Mouse (Mus musculus) stomach, embryonic 16.5 days (tissue): ENCODE measurements around the gene Il27ra. TPM values are rescaled to one million over a fixed set of nuclear protein-coding genes. Genes with fewer than 3 reads are reported as not detected.
"Not testable (repeated sequence)": the region's sequence is repeated elsewhere in the genome, so short reads cannot be mapped to it uniquely, and the experiment has no call there.

Experiments used
- ATAC-seq: fragments of 200-750 bp; cut with Nextera tagmentation; 2 replicates; pipeline ENCODE4 v1.8.0; 2017; ENCODE audit warnings: moderate number of reproducible peaks, moderate TSS enrichment; ENCODE audit not compliant: insufficient read depth, low FRiP score
- H3K27ac ChIP-seq: fragments of 300-500 bp; sonication (generic); 2 replicates; pipeline ENCODE4 v1.5.1; 2014; ENCODE audit warnings: low read length
- H3K27me3 ChIP-seq: fragments of 300-500 bp; sonication (generic); 2 replicates; pipeline ENCODE4 v1.6.1; 2014; ENCODE audit warnings: low read length, control low read depth, mixed read lengths; ENCODE audit not compliant: control insufficient read depth, insufficient read depth
- H3K36me3 ChIP-seq: fragments of 300-500 bp; sonication (generic); 2 replicates; pipeline ENCODE4 v1.6.1; 2014; ENCODE audit warnings: low read length; ENCODE audit not compliant: control insufficient read depth, insufficient read depth
- H3K4me1 ChIP-seq: fragments of 300-500 bp; sonication (generic); 2 replicates; pipeline ENCODE4 v1.6.1; 2014; ENCODE audit warnings: low read length, control low read depth, mixed read lengths; ENCODE audit not compliant: control insufficient read depth, insufficient read depth
- H3K4me2 ChIP-seq: fragments of 300-500 bp; sonication (generic); 2 replicates; pipeline ENCODE4 v1.6.1; 2014; ENCODE audit warnings: low read depth, low read length, mixed read lengths
- H3K4me3 ChIP-seq: fragments of 300-500 bp; sonication (generic); replicated peaks from 2 replicates; pipeline ENCODE4 v1.5.1; 2014; ENCODE audit warnings: mild to moderate bottlenecking, low read length
- H3K9ac ChIP-seq: fragments of 300-500 bp; sonication (generic); 2 replicates; pipeline ENCODE4 v1.6.1; 2014; ENCODE audit warnings: low read length
- H3K9me3 ChIP-seq: fragments of 300-500 bp; sonication (generic); replicated peaks from 2 replicates; pipeline ENCODE4 v1.6.1; 2016; ENCODE audit warnings: low read length, control low read depth; ENCODE audit not compliant: control insufficient read depth
- WGBS: fragments of 180-500 bp; shearing (Covaris S2); extraction: QIAGEN DNeasy Blood & Tissue Kit; methylation state at CpG from one replicate; pipeline ENCODE4 v1.1.7; 2014; 5-methylcytosine and 5-hydroxymethylcytosine counted together
- microRNA counts: library from miRNA; unstranded; fragments of <30 nt; microRNA quantifications from one replicate; lab custom pipeline; 2016
- microRNA-seq: library from miRNA; unstranded; fragments of <30 nt; microRNA quantifications from one replicate; pipeline ENCODE4, GENCODE M21; 2016
- polyA plus RNA-seq: library from polyadenylated mRNA; unstranded; fragments of >200 nt; fragmentation: Nextera tagmentation; extraction: Ambion mirVana; gene quantifications from 2 replicates; pipeline ENCODE4 v1.2.1, GENCODE M21; 2015

The Il27ra gene
- polyA plus RNA-seq, 1 experiment from 2014 or later: 1.3 TPM

- H3K4me2 ChIP-seq, H3K9ac ChIP-seq, H3K9me3 ChIP-seq, ATAC-seq, H3K4me3 ChIP-seq, H3K27ac ChIP-seq, H3K4me1 ChIP-seq, H3K27me3 ChIP-seq: not testable (repeated sequence)
- peaks cover 36% of the 10 kb centered on the region for H3K36me3 ChIP-seq
- 90% methylated on average over 2 of the region's 2 CpGs for WGBS
These were observed 59.2 kb downstream of the Il27ra start for GRCm38 (mm10) chr8:83983222-83983621.

- no peak overlapping the region for H3K4me2 ChIP-seq
- H3K4me1 ChIP-seq: peaks cover 4% of the 10 kb centered on the region; the same call in 1 of the 2 replicates
- H3K36me3 ChIP-seq: peaks cover 34% of the 10 kb centered on the region
- no peak for ATAC-seq
- H3K4me3 ChIP-seq: no peak overlapping the region
- no peak overlapping the region for H3K9ac ChIP-seq
- WGBS: 82% methylated on average over 4 of the region's 4 CpGs
- no peaks in the 10 kb centered on the region for H3K9me3 ChIP-seq
- no peaks in the 10 kb centered on the region for H3K27me3 ChIP-seq
- no peak overlapping the region for H3K27ac ChIP-seq
These were observed 59.9 kb downstream of the Il27ra start for GRCm38 (mm10) chr8:83982449-83982848.

GRCm38 (mm10) chr8:83981533-83981932 lies 60.9 kb downstream of the Il27ra start:
- Histone ChIP-seq H3K4me3 (no peak overlapping the region), H3K27me3 (no peaks in the 10 kb centered on the region), H3K9me3 (no peaks in the 10 kb centered on the region), H3K36me3 (peaks cover 25% of the 10 kb centered on the region), H3K4me2 (no peak overlapping the region), H3K4me1 (peaks cover 12% of the 10 kb centered on the region), H3K9ac (no peak overlapping the region), H3K27ac (no peak overlapping the region)
- ATAC-seq: no peak
- 96% methylated on average over 7 of the region's 7 CpGs for WGBS

GRCm38 (mm10) chr8:83980845-83981244 lies 61.5 kb downstream of the Il27ra start:
- H3K36me3 ChIP-seq: peaks cover 21% of the 10 kb centered on the region
- no peak overlapping the region for H3K4me2 ChIP-seq
- H3K9ac ChIP-seq: no peak overlapping the region
- H3K27me3 ChIP-seq: no peaks in the 10 kb centered on the region
- no peak for ATAC-seq
- H3K9me3 ChIP-seq: no peaks in the 10 kb centered on the region
- H3K4me3 ChIP-seq: no peak overlapping the region
- 79% methylated on average over 8 of the region's 8 CpGs for WGBS
- H3K4me1 ChIP-seq: peaks cover 15% of the 10 kb centered on the region
- H3K27ac ChIP-seq: no peak overlapping the region

MicroRNAs encoded within 50 kb of the gene (microRNA counts, 519-probe panel; counts per million panel counts)
- not detected for microRNA mmu-miR-1199 (lab: Ali Mortazavi, UCI)
- 2,072 counts per million, percentile 42 among the panel's probes with 10 or more counts for microRNA mmu-miR-709 (lab: Ali Mortazavi, UCI)

Small RNA genes within 50 kb of the gene (microRNA-seq; reads per million reads assigned to microRNA genes)
- 0.50 reads per million for gene Mir1199
- not detected for gene Mir709
- gene Mir8111: 2.2 reads per million, percentile 9 among the genes with 10 or more reads in this experiment

Other genes starting within 250 kb of the Il27ra start
- gene Adgrl1, start 142.5 kb downstream of the Il27ra start, polyA plus RNA-seq: 12.6 and 13.2 TPM in 2 replicates
- gene Gm10644, start 87.4 kb downstream of the Il27ra start, polyA plus RNA-seq: 0.39 and 0.67 TPM in 2 replicates
- 49.4 and 53.1 TPM in 2 replicates for gene Asf1b, start 87.1 kb downstream of the Il27ra start, polyA plus RNA-seq
- 49.5 and 79.8 TPM in 2 replicates for gene Prkaca, start 69.6 kb downstream of the Il27ra start, polyA plus RNA-seq
- 6.6 and 7.4 TPM in 2 replicates for gene Samd1, start 44.9 kb downstream of the Il27ra start, polyA plus RNA-seq
- gene 1700067K01Rik, start 41.1 kb downstream of the Il27ra start, polyA plus RNA-seq: 0.58 and 0.71 TPM in 2 replicates
- 0.50 and 0.80 TPM in 2 replicates for gene 2210011C24Rik, start 30.4 kb downstream of the Il27ra start, polyA plus RNA-seq
- 4.1 and 4.9 TPM in 2 replicates for gene Palm3, start 21.1 kb downstream of the Il27ra start, polyA plus RNA-seq
- 0.22 TPM in 1 of 2 replicates, not detected in the other for gene Rln3, start 2.4 kb upstream of the Il27ra start, polyA plus RNA-seq
- 1.4 and 1.5 TPM in 2 replicates for gene Gm10643, start 22.5 kb upstream of the Il27ra start, polyA plus RNA-seq
- gene Rfx1, start 24.2 kb upstream of the Il27ra start, polyA plus RNA-seq: 6.1 and 6.3 TPM in 2 replicates
- 6.4 and 7.5 TPM in 2 replicates for gene Dcaf15, start 62.2 kb upstream of the Il27ra start, polyA plus RNA-seq
- gene Podnl1, start 83.4 kb upstream of the Il27ra start, polyA plus RNA-seq: 0.25 and 0.26 TPM in 2 replicates
- 25.5 and 25.7 TPM in 2 replicates for gene Cc2d1a, start 105.3 kb upstream of the Il27ra start, polyA plus RNA-seq
- gene 4930432K21Rik, start 105.4 kb upstream of the Il27ra start, polyA plus RNA-seq: 1.0 and 1.1 TPM in 2 replicates
- gene Nanos3, start 142.6 kb upstream of the Il27ra start, polyA plus RNA-seq: 1.3 TPM in 1 of 2 replicates, not detected in the other
- gene Zswim4, start 194.5 kb upstream of the Il27ra start, polyA plus RNA-seq: 9.7 and 10.5 TPM in 2 replicates
- 271 and 289 TPM in 2 replicates for gene D8Ertd738e, start 207.1 kb upstream of the Il27ra start, polyA plus RNA-seq
- 49.2 and 55.0 TPM in 2 replicates for gene Mri1, start 214.7 kb upstream of the Il27ra start, polyA plus RNA-seq
- 18.8 and 19.0 TPM in 2 replicates for gene Ccdc130, start 227.8 kb upstream of the Il27ra start, polyA plus RNA-seq